Mouse (Mus musculus): ENCODE results near the gene Iqcj.

Iqcj gene

GRCm38 (mm10) chr3:67892026-67892705 lies at the start of gene Iqcj, which contains the start of gene Iqschfp:
Gene Iqcj, plus strand, starts transcription at chr3:67892220.
Gene Iqschfp, plus strand, starts transcription at chr3:67892232.
- in situ Hi-C loops (cut with MseI, MboI), result no loop called here

- in situ Hi-C loops (cut with MseI, MboI), result no loop called here
Measured at GRCm38 (mm10) chr3:67852397-67852796, 39.6 kb upstream of the Iqcj start.

GRCm38 (mm10) chr3:67861524-67861923 lies 30.5 kb upstream of the Iqcj start:
- in situ Hi-C loops (cut with MseI, MboI), result no loop called here

DNA sequence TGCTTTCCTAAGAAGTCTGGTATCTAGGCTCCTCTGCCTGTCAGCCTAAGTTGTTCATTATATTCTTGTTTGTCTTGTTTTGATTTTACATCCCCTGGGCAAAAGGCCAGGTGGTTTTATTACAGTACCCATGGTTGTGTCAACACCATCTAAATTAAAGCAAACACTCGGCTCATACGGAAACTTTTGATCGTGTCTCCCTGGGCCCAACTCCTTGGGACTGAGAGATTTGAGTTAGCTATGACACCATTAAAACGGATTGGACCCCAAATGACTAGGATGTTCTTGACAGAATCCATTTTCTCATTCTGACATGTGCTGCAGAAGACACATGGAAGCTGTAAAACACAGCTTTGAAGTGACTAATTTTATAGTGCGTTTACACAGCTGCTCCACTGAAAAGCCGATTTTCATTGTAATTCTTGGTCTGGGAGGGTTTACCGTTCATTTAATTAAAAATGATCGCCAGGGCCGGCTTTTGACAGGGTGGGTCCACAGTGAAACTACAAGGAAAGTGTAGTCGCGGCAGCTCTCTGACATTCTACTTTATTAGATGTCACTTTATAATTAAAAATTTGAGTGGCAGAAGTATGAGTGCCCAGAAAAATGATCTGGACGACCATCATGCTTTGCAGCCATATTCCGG lies 24.5 kb upstream of the Iqcj start:
- in situ Hi-C loops (cut with MseI, MboI), result no loop called here

- in situ Hi-C loops (cut with MseI, MboI), result no loop called here
Measured at GRCm38 (mm10) chr3:67869424-67869823, 22.6 kb upstream of the Iqcj start.

- in situ Hi-C loops (cut with MseI, MboI), result no loop called here
Measured at GRCm38 (mm10) chr3:67877253-67877652, 14.8 kb upstream of the Iqcj start.

GRCm38 (mm10) chr3:67884335-67884734 lies 7.7 kb upstream of the Iqcj start:
- in situ Hi-C loops (cut with MseI, MboI), result no loop called here

DNA sequence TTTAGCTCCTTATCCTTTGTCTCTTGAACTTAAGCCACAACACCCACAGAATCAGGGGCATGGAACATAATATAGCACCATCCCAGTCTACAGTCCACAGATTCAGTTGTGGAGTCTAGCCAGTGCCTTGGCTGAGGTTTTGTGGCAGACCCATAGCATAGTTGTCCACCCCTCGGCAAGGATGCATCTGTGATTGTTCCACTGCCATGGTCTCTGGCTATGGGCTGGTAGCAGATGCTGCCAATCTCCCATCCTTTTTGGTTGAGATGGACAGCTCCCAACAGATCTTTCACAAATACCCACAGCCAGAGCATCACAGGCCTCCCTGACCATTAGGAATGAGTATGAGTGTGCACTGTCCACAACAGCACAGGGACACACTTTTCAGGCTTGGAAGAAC lies 5.8 kb upstream of the Iqcj start:
- in situ Hi-C loops (cut with MseI, MboI), result no loop called here

GRCm38 (mm10) chr3:67887251-67887650 lies 4.8 kb upstream of the Iqcj start:
- in situ Hi-C loops (cut with MseI, MboI), result no loop called here

DNA sequence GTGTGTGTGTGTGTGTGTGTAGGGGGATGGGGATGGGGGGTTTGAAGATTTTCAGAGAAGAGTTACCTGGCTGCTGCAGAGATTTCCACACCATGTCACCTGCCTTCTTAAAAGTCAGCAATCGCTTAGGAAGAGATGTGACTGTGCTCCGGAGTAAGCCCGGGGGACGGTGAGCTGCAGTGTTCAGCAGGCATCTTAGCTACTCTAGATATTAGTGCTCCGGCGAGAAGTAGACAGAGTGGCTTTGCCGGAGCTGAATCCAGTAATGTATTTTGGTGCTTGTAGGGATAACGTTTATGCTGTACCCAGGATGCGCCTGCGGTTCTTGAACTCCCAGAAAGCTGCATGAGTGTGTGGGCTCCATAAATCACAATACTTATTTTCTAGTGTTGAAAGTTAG lies 748 bp downstream of the Iqcj start:
- in situ Hi-C loops (cut with MseI, MboI), result no loop called here

GRCm38 (mm10) chr3:67902517-67902916 lies 10.5 kb downstream of the Iqcj start:
- in situ Hi-C loops (cut with MseI, MboI), result no loop called here

DNA sequence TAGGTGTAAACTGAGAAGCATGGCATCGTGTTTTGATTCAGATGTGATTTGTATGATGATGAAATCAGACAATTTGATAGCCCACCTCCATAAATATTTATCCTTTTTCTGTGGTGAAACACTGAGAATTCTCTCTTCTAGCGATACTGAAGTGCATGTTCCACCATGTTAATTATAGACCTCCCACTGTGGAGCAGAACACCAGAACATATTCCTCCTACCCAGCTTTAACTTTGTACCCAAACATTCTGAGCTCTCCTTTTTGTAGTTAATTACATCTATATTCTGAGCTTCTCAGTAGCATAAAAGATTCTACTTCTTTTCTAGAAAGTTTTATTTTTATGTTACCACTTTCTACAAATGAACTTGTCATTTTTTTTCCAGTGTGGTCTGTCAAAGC lies 16.6 kb downstream of the Iqcj start:
- in situ Hi-C loops (cut with MseI, MboI), result no loop called here

DNA sequence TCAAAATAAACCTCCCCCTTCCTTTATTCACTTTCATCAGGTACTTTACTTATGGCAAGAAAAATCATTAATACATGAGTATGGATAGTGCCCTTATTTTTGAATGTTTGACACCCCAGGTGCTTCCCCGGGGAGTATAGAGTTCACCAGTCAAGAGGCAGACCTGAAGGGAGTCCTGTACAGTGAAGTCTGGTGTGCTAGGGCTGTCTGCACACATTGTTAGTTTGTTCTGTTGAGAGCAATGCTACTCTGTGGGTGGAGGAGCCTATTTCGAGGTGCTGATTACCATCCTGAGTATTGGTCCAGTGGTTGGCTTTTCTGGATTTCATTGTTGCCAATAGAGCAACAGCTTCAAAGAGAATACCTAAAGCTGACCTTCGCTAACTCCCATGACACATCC lies 26.1 kb downstream of the Iqcj start:
- in situ Hi-C loops (cut with MseI, MboI), result no loop called here

- in situ Hi-C loops (cut with MseI, MboI), result no loop called here
Measured at GRCm38 (mm10) chr3:67918634-67919259, 26.7 kb downstream of the Iqcj start.

DNA sequence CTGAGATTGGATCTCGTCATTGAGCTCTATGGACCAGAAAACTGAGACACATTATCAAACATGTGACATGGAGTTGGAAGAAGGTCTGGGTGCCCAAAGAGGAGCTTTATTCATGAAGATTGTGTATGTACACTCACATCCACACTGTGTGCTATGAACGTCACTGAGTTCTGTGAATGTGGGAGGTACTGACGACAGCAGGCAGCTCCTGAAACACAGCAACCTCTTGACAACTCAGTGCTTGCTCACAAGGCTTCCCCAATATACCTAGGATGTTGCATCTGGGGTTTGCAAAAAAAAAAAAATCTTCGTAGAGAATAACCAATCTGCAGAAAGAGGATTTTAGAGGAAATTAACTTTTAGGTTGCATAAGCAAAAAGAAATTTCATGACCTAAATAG lies 31.1 kb downstream of the Iqcj start:
- in situ Hi-C loops (cut with MseI, MboI), result no loop called here

GRCm38 (mm10) chr3:67925453-67925852 lies 33.4 kb downstream of the Iqcj start:
- in situ Hi-C loops (cut with MseI, MboI), result no loop called here

DNA sequence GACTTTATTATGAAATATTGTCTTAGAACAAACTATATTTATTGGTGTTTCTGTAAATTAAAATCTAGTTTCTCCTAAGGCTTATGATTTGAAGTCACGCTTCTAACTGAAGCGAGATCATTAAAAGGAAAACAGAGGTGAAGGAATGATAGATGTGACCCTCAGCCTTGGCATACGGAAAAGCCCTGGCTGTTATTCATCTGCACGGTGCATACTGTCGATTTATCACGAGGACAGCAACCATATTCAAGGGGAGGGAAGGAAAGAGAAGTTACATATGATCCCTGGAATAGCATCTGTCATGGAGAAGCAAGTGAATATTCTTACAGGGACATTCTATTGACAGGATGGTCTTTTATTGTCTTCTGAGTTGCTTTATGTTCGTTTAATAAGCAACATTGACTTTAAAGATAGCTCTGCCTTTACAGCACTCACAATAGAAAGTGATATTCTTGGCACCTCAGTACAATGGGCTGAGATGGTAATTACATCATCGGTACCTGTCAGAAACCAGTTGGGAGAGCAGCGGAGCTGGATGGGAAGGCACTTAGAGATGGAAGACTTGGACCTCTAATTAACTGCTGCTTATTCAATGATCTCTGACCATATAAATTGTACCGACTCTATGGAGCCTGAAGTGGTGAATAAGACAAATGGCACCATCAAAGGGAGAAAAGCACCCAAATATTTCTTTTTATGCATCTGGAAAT lies 38.6 kb downstream of the Iqcj start:
- in situ Hi-C loops (cut with MseI, MboI), result no loop called here

GRCm38 (mm10) chr3:67931181-67931580 lies 39.2 kb downstream of the Iqcj start:
- in situ Hi-C loops (cut with MseI, MboI), result no loop called here

- in situ Hi-C loops (cut with MseI, MboI), result no loop called here
Measured at GRCm38 (mm10) chr3:67931914-67932313, 39.9 kb downstream of the Iqcj start.

DNA sequence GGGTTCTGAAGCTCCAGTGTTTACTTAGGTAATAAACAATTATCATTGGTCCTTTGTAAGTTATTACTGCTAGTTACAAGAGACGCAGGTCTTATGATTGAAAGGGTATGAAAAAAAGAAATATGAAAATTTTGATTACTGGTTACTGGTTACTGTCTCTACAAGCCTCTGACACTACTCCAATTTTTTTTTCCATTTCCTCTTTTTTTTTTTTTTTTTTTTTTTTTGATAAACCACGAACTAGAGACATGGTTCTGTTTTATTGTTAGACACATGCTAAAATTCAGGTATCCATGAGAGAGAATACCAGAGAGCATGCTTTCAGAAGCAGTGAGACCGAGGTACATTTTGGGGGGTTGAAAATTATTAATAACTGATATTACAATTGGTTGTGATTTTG lies 43.8 kb downstream of the Iqcj start:
- in situ Hi-C loops (cut with MseI, MboI), result no loop called here

GRCm38 (mm10) chr3:67947000-67947399 lies 55.0 kb downstream of the Iqcj start:
- in situ Hi-C loops (cut with MseI, MboI), result no loop called here

DNA sequence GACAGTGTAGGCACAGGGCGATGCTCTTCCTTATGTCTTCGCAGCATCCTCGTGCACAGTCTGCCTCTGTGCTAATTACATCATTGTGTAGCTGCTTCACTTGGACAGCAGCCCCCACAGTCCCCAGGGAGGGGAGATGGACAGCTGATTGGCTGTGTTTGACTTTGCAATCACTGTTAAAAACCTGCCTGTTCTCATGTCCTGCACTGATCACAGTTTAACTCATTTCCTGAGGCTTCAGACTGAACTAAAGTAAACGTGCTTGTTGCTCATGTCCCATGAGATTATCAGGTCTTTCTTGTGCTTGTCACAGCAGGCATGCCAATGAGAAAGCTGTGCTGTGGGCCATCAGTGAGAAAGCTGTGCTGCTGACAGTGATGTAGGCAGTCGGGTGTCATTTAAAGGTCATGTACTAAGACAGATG lies 60.5 kb downstream of the Iqcj start:
- in situ Hi-C loops (cut with MseI, MboI), result no loop called here
